Mouse (Mus musculus): ENCODE measurements around the gene Gm45140. TPM values are rescaled to one million over a fixed set of nuclear protein-coding genes. Genes with fewer than 3 reads are reported as not detected.

Gm45140 gene
- polyA plus RNA-seq, 1 experiment from 2014 or later = 2.6 TPM

- Histone ChIP-seq H3K27me3 (ENCODE audit: control insufficient read depth, insufficient read depth, low read length) (no peaks in the 10 kb centered on the region), H3K4me3 (ENCODE audit: low read length) (peak within 1 kb of the TSS; percentile 81), H3K9me3 (replicated peaks; ENCODE audit: control insufficient read depth, low read length) (no peaks in the 10 kb centered on the region), H3K4me2 (ENCODE audit: low read depth, low read length) (peak within 1 kb of the TSS; percentile 78), H3K27ac (ENCODE audit: low read length) (peak within 1 kb of the TSS; percentile 91), H3K9ac (ENCODE audit: low read length) (peak within 1 kb of the TSS; percentile 83), H3K4me1 (ENCODE audit: control insufficient read depth, insufficient read depth, low read length) (peaks cover 8% of the 10 kb centered on the region), H3K36me3 (ENCODE audit: control insufficient read depth, insufficient read depth) (peaks cover 26% of the 10 kb centered on the region)
- under 1% methylated on average over 46 of the region's 46 CpGs for WGBS
- peak; percentile 97 for ATAC-seq (replicated peaks; ENCODE audit: extremely low read depth, insufficient read depth, low FRiP score)
Measured at GRCm38 (mm10) chr6:87838551-87839197, 3.1 kb upstream of the Gm45140 start, which contains the start of gene Isy1. Gene Isy1, minus strand, starts transcription at chr6:87838798.

- H3K27ac ChIP-seq (ENCODE audit: low read length) = no peak overlapping the region
Measured at GRCm38 (mm10) chr6:87820366-87820765, 15.2 kb downstream of the Gm45140 start.

GRCm38 (mm10) chr6:87814486-87814885, 21.1 kb downstream of the Gm45140 start:
- Histone ChIP-seq H3K27ac (ENCODE audit: low read length) (no peak overlapping the region), H3K27me3 (ENCODE audit: control insufficient read depth, insufficient read depth, low read length) (no peaks in the 10 kb centered on the region), H3K4me2 (ENCODE audit: low read depth, low read length) (no peak overlapping the region), H3K9ac (ENCODE audit: low read length) (no peak overlapping the region), H3K9me3 (replicated peaks; ENCODE audit: control insufficient read depth, low read length) (no peaks in the 10 kb centered on the region), H3K36me3 (ENCODE audit: control insufficient read depth, insufficient read depth) (peaks cover 28% of the 10 kb centered on the region), H3K4me3 (ENCODE audit: low read length) (no peak overlapping the region), H3K4me1 (ENCODE audit: control insufficient read depth, insufficient read depth, low read length) (peaks cover 14% of the 10 kb centered on the region)
- 90% methylated on average over 5 of the region's 5 CpGs for WGBS
- ATAC-seq (replicated peaks; ENCODE audit: extremely low read depth, insufficient read depth, low FRiP score) = no peak

More at GRCm38 (mm10) chr6:87820366-87820765, 15.2 kb downstream of the Gm45140 start:
- Histone ChIP-seq H3K4me3 (ENCODE audit: low read length) (no peak overlapping the region), H3K9me3 (replicated peaks; ENCODE audit: control insufficient read depth, low read length) (no peaks in the 10 kb centered on the region), H3K4me2 (ENCODE audit: low read depth, low read length) (no peak overlapping the region), H3K27me3 (ENCODE audit: control insufficient read depth, insufficient read depth, low read length) (no peaks in the 10 kb centered on the region), H3K36me3 (ENCODE audit: control insufficient read depth, insufficient read depth) (peaks cover 63% of the 10 kb centered on the region), H3K9ac (ENCODE audit: low read length) (no peak overlapping the region), H3K4me1 (ENCODE audit: control insufficient read depth, insufficient read depth, low read length) (no peaks in the 10 kb centered on the region)
- no peak for ATAC-seq (replicated peaks; ENCODE audit: extremely low read depth, insufficient read depth, low FRiP score)
- WGBS = 90% methylated on average over 2 of the region's 2 CpGs

GRCm38 (mm10) chr6:87812656-87813055, 22.9 kb downstream of the Gm45140 start:
- peaks cover 14% of the 10 kb centered on the region; the same call in 1 of the 2 replicates for H3K36me3 ChIP-seq (ENCODE audit: control insufficient read depth, insufficient read depth)
- H3K4me1 ChIP-seq (ENCODE audit: control insufficient read depth, insufficient read depth, low read length) = peaks cover 17% of the 10 kb centered on the region
- H3K4me2 ChIP-seq (ENCODE audit: low read depth, low read length) = peak overlapping the region; percentile 73
- WGBS = 83% methylated on average over 1 of the region's 1 CpGs
- H3K4me3 ChIP-seq (ENCODE audit: low read length) = peak overlapping the region; percentile 74
- ATAC-seq (replicated peaks; ENCODE audit: extremely low read depth, insufficient read depth, low FRiP score) = no peak
- H3K27ac ChIP-seq (ENCODE audit: low read length) = 0 out of 2 replicates have a peak overlapping the region, but pooled peaks have one; percentile 54
- H3K9me3 ChIP-seq (replicated peaks; ENCODE audit: control insufficient read depth, low read length) = no peaks in the 10 kb centered on the region
- H3K27me3 ChIP-seq (ENCODE audit: control insufficient read depth, insufficient read depth, low read length) = no peaks in the 10 kb centered on the region
- H3K9ac ChIP-seq (ENCODE audit: low read length) = no peak overlapping the region

GRCm38 (mm10) chr6:87811675-87812338, 23.8 kb downstream of the Gm45140 start, which contains the start of gene Rab43:
Gene Rab43, minus strand, starts transcription at chr6:87812164.
- peak within 1 kb of the TSS; percentile 73 for H3K4me2 ChIP-seq (ENCODE audit: low read depth, low read length)
- H3K4me1 ChIP-seq (ENCODE audit: control insufficient read depth, insufficient read depth, low read length) = peaks cover 17% of the 10 kb centered on the region
- ATAC-seq (replicated peaks; ENCODE audit: extremely low read depth, insufficient read depth, low FRiP score) = peak; percentile 96
- peaks cover 12% of the 10 kb centered on the region; the same call in 1 of the 2 replicates for H3K36me3 ChIP-seq (ENCODE audit: control insufficient read depth, insufficient read depth)
- peak within 1 kb of the TSS; percentile 74 for H3K4me3 ChIP-seq (ENCODE audit: low read length)
- peak within 1 kb of the TSS; percentile 59 for H3K27ac ChIP-seq (ENCODE audit: low read length)
- H3K9ac ChIP-seq (ENCODE audit: low read length) = peak within 1 kb of the TSS; percentile 85
- H3K9me3 ChIP-seq (replicated peaks; ENCODE audit: control insufficient read depth, low read length) = no peaks in the 10 kb centered on the region
- H3K27me3 ChIP-seq (ENCODE audit: control insufficient read depth, insufficient read depth, low read length) = no peaks in the 10 kb centered on the region
- under 1% methylated on average over 55 of the region's 56 CpGs for WGBS

- peak overlapping the region; percentile 59 for H3K27ac ChIP-seq (ENCODE audit: low read length)
- peak overlapping the region; percentile 74 for H3K4me3 ChIP-seq (ENCODE audit: low read length)
- H3K27me3 ChIP-seq (ENCODE audit: control insufficient read depth, insufficient read depth, low read length) = no peaks in the 10 kb centered on the region
- H3K36me3 ChIP-seq (ENCODE audit: control insufficient read depth, insufficient read depth) = peaks cover 7% of the 10 kb centered on the region; the same call in 1 of the 2 replicates
- peak; percentile 6 for ATAC-seq (replicated peaks; ENCODE audit: extremely low read depth, insufficient read depth, low FRiP score)
- H3K9ac ChIP-seq (ENCODE audit: low read length) = peak overlapping the region; percentile 85
- under 1% methylated on average over 77 of the region's 77 CpGs for WGBS
- peaks cover 17% of the 10 kb centered on the region for H3K4me1 ChIP-seq (ENCODE audit: control insufficient read depth, insufficient read depth, low read length)
- H3K9me3 ChIP-seq (replicated peaks; ENCODE audit: control insufficient read depth, low read length) = no peaks in the 10 kb centered on the region
- H3K4me2 ChIP-seq (ENCODE audit: low read depth, low read length) = peak overlapping the region; percentile 73
Measured at GRCm38 (mm10) chr6:87810713-87811669, 24.6 kb downstream of the Gm45140 start.

- WGBS = 40% methylated on average over 6 of the region's 6 CpGs
- H3K27ac ChIP-seq (ENCODE audit: low read length) = no peak overlapping the region; the same call in 1 of the 2 replicates
- ATAC-seq (replicated peaks; ENCODE audit: extremely low read depth, insufficient read depth, low FRiP score) = no peak
Measured at GRCm38 (mm10) chr6:87810311-87810710, 25.3 kb downstream of the Gm45140 start.

GRCm38 (mm10) chr6:87809651-87810161, 25.9 kb downstream of the Gm45140 start:
- H3K4me1 ChIP-seq (ENCODE audit: control insufficient read depth, insufficient read depth, low read length) = peaks cover 17% of the 10 kb centered on the region
- H3K4me3 ChIP-seq (ENCODE audit: low read length) = peak overlapping the region; percentile 74; the same call in 1 of the 2 replicates
- H3K9ac ChIP-seq (ENCODE audit: low read length) = no peak overlapping the region
- peak overlapping the region; percentile 73 for H3K4me2 ChIP-seq (ENCODE audit: low read depth, low read length)
- WGBS = 81% methylated on average over 6 of the region's 6 CpGs
- ATAC-seq (replicated peaks; ENCODE audit: extremely low read depth, insufficient read depth, low FRiP score) = no peak
- no peak overlapping the region for H3K27ac ChIP-seq (ENCODE audit: low read length)
- no peaks in the 10 kb centered on the region for H3K27me3 ChIP-seq (ENCODE audit: control insufficient read depth, insufficient read depth, low read length)
- H3K36me3 ChIP-seq (ENCODE audit: control insufficient read depth, insufficient read depth) = peaks cover 5% of the 10 kb centered on the region; the same call in 1 of the 2 replicates
- no peaks in the 10 kb centered on the region for H3K9me3 ChIP-seq (replicated peaks; ENCODE audit: control insufficient read depth, low read length)

More at GRCm38 (mm10) chr6:87810311-87810710, 25.3 kb downstream of the Gm45140 start:
- Histone ChIP-seq H3K9ac (ENCODE audit: low read length) (peak overlapping the region; percentile 85), H3K4me2 (ENCODE audit: low read depth, low read length) (peak overlapping the region; percentile 73), H3K4me1 (ENCODE audit: control insufficient read depth, insufficient read depth, low read length) (peaks cover 17% of the 10 kb centered on the region), H3K9me3 (replicated peaks; ENCODE audit: control insufficient read depth, low read length) (no peaks in the 10 kb centered on the region), H3K4me3 (ENCODE audit: low read length) (peak overlapping the region; percentile 74), H3K36me3 (ENCODE audit: control insufficient read depth, insufficient read depth) (peaks cover 5% of the 10 kb centered on the region; the same call in 1 of the 2 replicates), H3K27me3 (ENCODE audit: control insufficient read depth, insufficient read depth, low read length) (no peaks in the 10 kb centered on the region)
